Mouse (Mus musculus) left cerebral cortex, postnatal 25 days (tissue): Measurements from ENCODE around the gene Esrrg. TPM values are rescaled to one million over a fixed set of nuclear protein-coding genes. Genes with fewer than 3 reads are reported as not detected.

Experiments used
- DNase-seq, 2 experiments: peaks; one replicate each; pipeline ENCODE4 v3.0.0; 2022; ENCODE audit warnings: low spot score in 2 of 2, mixed read lengths in 1 of 2
- intact Hi-C: fragments of 180-260 bp; cut with DNase I; formaldehyde crosslinking; loops from one replicate; pipeline ENCODE4 v1.15.1; 2025
- total RNA-seq, 2 experiments: library from RNA; stranded (reverse); gene quantifications; 2 replicates each; pipeline ENCODE4 v1.2.3; 2021

Esrrg gene
- total RNA-seq, 2 experiments from 2014 or later: 24.8 to 27.3 TPM

- intact Hi-C loops: no loop called here
- no peak for DNase-seq
Observed at GRCm38 (mm10) chr1:188085116-188085879, 476.7 kb downstream of the Esrrg start.

- no peak for DNase-seq
- intact Hi-C loops: no loop called here
Observed at GRCm38 (mm10) chr1:188093724-188094123, 485.1 kb downstream of the Esrrg start.

GRCm38 (mm10) chr1:188101832-188102231 lies 493.2 kb downstream of the Esrrg start:
- intact Hi-C loops: no loop called here
- no peak for DNase-seq

GRCm38 (mm10) chr1:188103179-188103578 lies 494.6 kb downstream of the Esrrg start:
- intact Hi-C loops: no loop called here
- DNase-seq: no peak

- intact Hi-C loops: no loop called here
- no peak for DNase-seq
Observed at GRCm38 (mm10) chr1:188105516-188105915, 496.9 kb downstream of the Esrrg start.

GRCm38 (mm10) chr1:188107946-188108345 lies 499.4 kb downstream of the Esrrg start:
- intact Hi-C loops: no loop called here
- no peak for DNase-seq

GRCm38 (mm10) chr1:188111552-188111951 lies 503.0 kb downstream of the Esrrg start:
- DNase-seq: no peak
- intact Hi-C loops: no loop called here

- intact Hi-C loops: no loop called here
Observed at GRCm38 (mm10) chr1:188113240-188113639, 504.6 kb downstream of the Esrrg start.

GRCm38 (mm10) chr1:188118125-188118524 lies 509.5 kb downstream of the Esrrg start:
- intact Hi-C loops: no loop called here

More at GRCm38 (mm10) chr1:188113240-188113639, 504.6 kb downstream of the Esrrg start:
- DNase-seq: no peak

GRCm38 (mm10) chr1:188119806-188120205 lies 511.2 kb downstream of the Esrrg start:
- DNase-seq: no peak
- intact Hi-C loops: no loop called here

More at GRCm38 (mm10) chr1:188118125-188118524, 509.5 kb downstream of the Esrrg start:
- peak; percentile 26 to 69 for DNase-seq

GRCm38 (mm10) chr1:188125521-188126021 lies 517.0 kb downstream of the Esrrg start:
- intact Hi-C loops: no loop called here
- no peak for DNase-seq

GRCm38 (mm10) chr1:188136126-188136525 lies 527.5 kb downstream of the Esrrg start:
- intact Hi-C loops: no loop called here
- no peak for DNase-seq

- no peak for DNase-seq
- intact Hi-C loops: no loop called here
Observed at GRCm38 (mm10) chr1:188139473-188139872, 530.9 kb downstream of the Esrrg start.

GRCm38 (mm10) chr1:188140221-188140620 lies 531.6 kb downstream of the Esrrg start:
- intact Hi-C loops: no loop called here
- no peak for DNase-seq

GRCm38 (mm10) chr1:188147381-188148156 lies 539.0 kb downstream of the Esrrg start:
- DNase-seq: no peak
- intact Hi-C loops: no loop called here

- DNase-seq: no peak
- intact Hi-C loops: no loop called here
Observed at GRCm38 (mm10) chr1:188151066-188151465, 542.5 kb downstream of the Esrrg start.

GRCm38 (mm10) chr1:188152011-188152410 lies 543.4 kb downstream of the Esrrg start:
- intact Hi-C loops: no loop called here
- no peak for DNase-seq

- intact Hi-C loops: no loop called here
- DNase-seq: no peak
Observed at GRCm38 (mm10) chr1:188153665-188154064, 545.1 kb downstream of the Esrrg start.

- DNase-seq: peak; percentile 5 to 8
- intact Hi-C loops: no loop called here
Observed at GRCm38 (mm10) chr1:188154466-188155110, 546.0 kb downstream of the Esrrg start.

GRCm38 (mm10) chr1:188155135-188155779 lies 546.7 kb downstream of the Esrrg start:
- no peak for DNase-seq
- intact Hi-C loops: no loop called here
